Mouse (Mus musculus) E14TG2a.4 (cell line): ENCODE measurements around the gene Kansl1.

ENCODE experiments used
- H3K27me3 ChIP-seq: 2 replicates; pipeline ENCODE4 v1.6.1; 2014; ENCODE audit warnings: low read length, control low read depth; ENCODE audit not compliant: insufficient read depth
- H3K36me3 ChIP-seq: 2 replicates; pipeline ENCODE4 v1.6.1; 2014; ENCODE audit warnings: low read length, control low read depth; ENCODE audit not compliant: insufficient read depth
- H3K4me1 ChIP-seq: replicated peaks from 2 replicates; pipeline ENCODE4 v1.6.1; 2014; ENCODE audit warnings: low read depth, low read length, control low read depth
- H3K4me3 ChIP-seq: replicated peaks from 2 replicates; pipeline ENCODE4 v1.5.1; 2014; ENCODE audit warnings: mild to moderate bottlenecking, low read length
- H3K9me3 ChIP-seq: 2 replicates; pipeline ENCODE4 v1.6.1; 2014; ENCODE audit warnings: low read length, control low read depth
- CTCF ChIP-seq: conservative IDR thresholded peaks from 2 replicates; pipeline ENCODE4 v1.5.1; 2014; ENCODE audit warnings: low read length
- NANOG ChIP-seq: IDR thresholded peaks from 2 replicates; pipeline ENCODE4 v1.6.1; 2014; ENCODE audit warnings: borderline replicate concordance, low read length, mixed read lengths
- POU5F1 ChIP-seq: IDR thresholded peaks from 2 replicates; pipeline ENCODE4 v1.6.1; 2014; ENCODE audit warnings: low read length, borderline replicate concordance

The Kansl1 gene

DNA sequence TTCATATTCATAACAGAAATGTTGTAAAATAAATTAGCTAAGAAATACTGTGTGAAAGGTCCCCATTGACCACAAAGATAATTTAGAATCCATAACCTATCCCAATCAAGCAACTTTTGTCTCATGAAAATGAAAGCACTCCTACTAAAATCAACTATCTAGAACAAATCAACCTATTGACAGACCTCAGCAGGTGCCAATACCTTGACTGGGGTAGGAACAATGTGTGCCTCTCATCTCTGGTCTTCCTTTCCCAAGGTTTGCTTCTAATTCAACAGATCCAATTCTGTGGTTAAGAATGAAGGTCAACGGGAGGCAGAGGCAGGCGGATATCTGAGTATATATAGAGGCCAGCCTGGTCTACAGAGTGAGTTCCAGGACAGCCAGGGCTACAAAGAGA, 73.0 kb downstream of the Kansl1 start:
- TF ChIP-seq CTCF, result no peak
- peak; percentile 73; the same call in 1 of the 2 replicates for TF ChIP-seq NANOG
- TF ChIP-seq POU5F1, result no peak
- Histone ChIP-seq H3K4me1 (peaks cover 30% of the 10 kb centered on the region), H3K9me3 (no peaks in the 10 kb centered on the region), H3K36me3 (peaks cover 63% of the 10 kb centered on the region), H3K27me3 (no peaks in the 10 kb centered on the region), H3K4me3 (no peak overlapping the region)

DNA sequence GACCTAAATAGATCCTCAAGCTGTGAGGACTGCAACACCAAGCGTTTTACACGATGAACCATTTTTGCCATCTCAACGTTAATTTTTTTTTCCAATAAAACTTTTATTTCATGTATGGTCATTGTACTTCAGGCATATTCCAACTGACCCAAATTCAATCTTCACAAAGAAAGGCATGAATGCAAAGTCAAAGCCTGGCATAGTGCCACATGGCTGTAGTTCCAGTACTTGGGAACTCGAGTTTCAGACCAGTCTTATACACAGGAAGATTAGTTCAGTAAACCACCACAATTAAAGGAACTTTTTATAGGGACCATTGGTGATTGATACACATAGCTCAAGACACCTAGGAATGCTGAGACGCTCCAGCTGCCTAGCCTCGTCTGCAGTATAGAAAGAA, 75.5 kb downstream of the Kansl1 start:
- no peak overlapping the region for H3K4me3 ChIP-seq
- peaks cover 48% of the 10 kb centered on the region for H3K36me3 ChIP-seq
- H3K4me1 ChIP-seq, result peaks cover 26% of the 10 kb centered on the region
- H3K9me3 ChIP-seq, result no peaks in the 10 kb centered on the region
- no peaks in the 10 kb centered on the region for H3K27me3 ChIP-seq
- TF ChIP-seq NANOG, result no peak
- no peak for TF ChIP-seq CTCF
- no peak for TF ChIP-seq POU5F1

DNA sequence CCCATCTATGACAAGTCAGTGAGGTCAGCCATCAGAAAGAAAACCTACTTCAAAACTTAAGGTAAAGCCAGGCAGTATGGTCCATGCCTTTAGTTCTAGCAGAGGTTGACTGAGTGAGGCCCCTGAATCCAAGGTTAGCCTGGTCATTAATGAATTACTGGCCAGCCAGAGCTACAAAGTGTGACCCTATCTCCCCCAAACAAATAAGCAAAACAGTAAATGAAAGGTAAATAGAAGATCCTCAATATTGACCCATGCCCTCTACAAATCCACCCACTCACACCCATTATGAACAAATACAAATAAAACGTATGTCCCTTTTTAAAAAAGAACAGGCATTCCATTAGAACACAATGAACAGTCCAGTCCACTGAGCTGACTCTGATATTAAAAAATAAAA, 76.5 kb downstream of the Kansl1 start:
- peaks cover 43% of the 10 kb centered on the region for H3K36me3 ChIP-seq
- H3K27me3 ChIP-seq, result no peaks in the 10 kb centered on the region
- TF ChIP-seq CTCF (no peak), NANOG (no peak), POU5F1 (no peak)
- H3K4me3 ChIP-seq, result no peak overlapping the region
- H3K4me1 ChIP-seq, result peaks cover 26% of the 10 kb centered on the region
- H3K9me3 ChIP-seq, result no peaks in the 10 kb centered on the region

GRCm38 (mm10) chr11:104387284-104387683, 81.4 kb downstream of the Kansl1 start:
- Histone ChIP-seq H3K9me3 (no peaks in the 10 kb centered on the region), H3K4me3 (no peak overlapping the region), H3K36me3 (peaks cover 13% of the 10 kb centered on the region; the same call in 1 of the 2 replicates), H3K27me3 (no peaks in the 10 kb centered on the region), H3K4me1 (peaks cover 8% of the 10 kb centered on the region; the same call in 1 of the 2 replicates)
- TF ChIP-seq NANOG (no peak), CTCF (no peak), POU5F1 (no peak)

DNA sequence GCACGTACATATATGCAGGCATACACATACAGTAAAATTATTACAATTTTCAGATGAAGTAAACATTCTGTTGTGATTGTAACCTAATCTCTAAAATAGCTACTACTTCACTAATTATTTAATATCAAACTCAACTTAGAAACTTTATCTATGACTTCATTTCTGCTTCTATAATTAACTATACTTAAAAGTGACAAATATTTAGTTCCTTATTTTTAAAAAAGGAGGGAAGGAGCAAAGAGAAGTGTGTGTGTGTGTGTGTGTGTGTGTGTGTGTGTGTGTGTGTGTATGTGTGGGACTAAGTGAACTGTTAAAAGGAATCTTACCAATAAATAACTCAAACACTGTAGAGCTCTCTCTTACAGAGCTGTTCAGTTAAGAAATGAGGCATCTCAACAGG, 82.1 kb downstream of the Kansl1 start:
- Histone ChIP-seq H3K4me3 (no peak overlapping the region), H3K4me1 (peaks cover 8% of the 10 kb centered on the region; the same call in 1 of the 2 replicates), H3K36me3 (peaks cover 9% of the 10 kb centered on the region; the same call in 1 of the 2 replicates), H3K9me3 (no peaks in the 10 kb centered on the region), H3K27me3 (no peaks in the 10 kb centered on the region)
- TF ChIP-seq CTCF, result no peak
- no peak for TF ChIP-seq NANOG
- no peak for TF ChIP-seq POU5F1

GRCm38 (mm10) chr11:104383167-104383810, 85.4 kb downstream of the Kansl1 start:
- no peak for TF ChIP-seq NANOG
- no peak for TF ChIP-seq POU5F1

DNA sequence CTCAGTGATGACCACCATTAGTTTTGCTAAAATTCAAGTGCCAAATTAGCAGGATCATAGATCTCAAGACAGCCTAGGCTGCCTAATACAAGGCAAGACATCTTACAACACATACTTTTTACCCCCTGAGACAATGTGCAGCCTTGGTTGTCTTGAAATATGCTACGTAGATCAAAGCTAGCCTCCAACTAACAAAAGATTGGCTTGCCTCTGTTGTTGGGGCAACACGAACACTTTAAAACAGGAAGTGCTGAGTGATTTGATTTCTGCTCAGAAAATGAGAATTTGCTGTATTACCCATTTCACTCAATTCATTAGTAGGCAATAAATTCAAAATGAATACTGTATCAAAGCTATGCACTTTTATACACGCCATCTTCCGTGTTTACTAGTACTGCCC, 86.8 kb downstream of the Kansl1 start:
- Histone ChIP-seq H3K4me3 (no peak overlapping the region), H3K4me1 (no peaks in the 10 kb centered on the region), H3K9me3 (no peaks in the 10 kb centered on the region), H3K36me3 (peaks cover 26% of the 10 kb centered on the region), H3K27me3 (no peaks in the 10 kb centered on the region)
- TF ChIP-seq CTCF (no peak), NANOG (no peak), POU5F1 (no peak)

More at GRCm38 (mm10) chr11:104383167-104383810, 85.4 kb downstream of the Kansl1 start:
- Histone ChIP-seq H3K4me3 (no peak overlapping the region), H3K9me3 (no peaks in the 10 kb centered on the region), H3K36me3 (peaks cover 16% of the 10 kb centered on the region), H3K27me3 (no peaks in the 10 kb centered on the region), H3K4me1 (no peaks in the 10 kb centered on the region)

DNA sequence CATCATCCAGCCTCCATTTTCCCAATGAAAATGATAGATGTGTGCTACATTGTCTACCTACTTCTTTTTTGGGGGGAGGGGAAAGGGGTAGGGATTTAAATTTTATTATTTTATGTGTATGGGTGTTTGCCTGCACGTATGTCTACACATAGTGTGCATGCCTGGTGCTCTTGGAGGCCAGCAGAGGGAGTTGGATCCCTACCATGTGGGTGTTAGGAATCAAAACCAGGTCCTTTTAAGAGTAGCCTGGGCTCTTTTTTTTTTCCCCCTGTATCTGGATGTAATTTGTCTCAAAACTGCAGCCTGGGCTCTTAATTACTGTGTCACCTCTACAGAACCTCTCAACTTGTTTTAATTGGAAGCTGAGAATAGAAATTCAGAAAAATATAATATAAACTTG, 89.0 kb downstream of the Kansl1 start:
- H3K9me3 ChIP-seq, result no peaks in the 10 kb centered on the region
- no peak for TF ChIP-seq NANOG
- TF ChIP-seq CTCF, result no peak
- TF ChIP-seq POU5F1, result no peak

GRCm38 (mm10) chr11:104376291-104376690, 92.4 kb downstream of the Kansl1 start:
- no peak for TF ChIP-seq POU5F1
- TF ChIP-seq CTCF, result no peak
- no peak for TF ChIP-seq NANOG
- Histone ChIP-seq H3K36me3 (peaks cover 66% of the 10 kb centered on the region), H3K4me3 (no peak overlapping the region), H3K4me1 (peaks cover 8% of the 10 kb centered on the region; the same call in 1 of the 2 replicates), H3K27me3 (no peaks in the 10 kb centered on the region), H3K9me3 (no peaks in the 10 kb centered on the region)

More for the DNA sequence above, 89.0 kb downstream of the Kansl1 start:
- peaks cover 41% of the 10 kb centered on the region for H3K36me3 ChIP-seq
- no peaks in the 10 kb centered on the region for H3K27me3 ChIP-seq
- no peaks in the 10 kb centered on the region for H3K4me1 ChIP-seq
- H3K4me3 ChIP-seq, result no peak overlapping the region
